Mouse (Mus musculus) heart, adult 9 months (tissue): ENCODE measurements at regions not wholly inside any gene's neighbourhood (a gene's known extent, or its start where the extent isn't known, plus 50 kb on each side); places are given as distances from the start of the nearest gene placed in this dataset.

Experiments
- DNase-seq, 2 experiments: peaks; one replicate each; pipeline ENCODE4 v3.0.0; 2022; ENCODE audit warnings: low spot score in 2 of 2

- no peak for DNase-seq
Observed at GRCm38 (mm10) chr19:23089081-23089480, 51.9 kb upstream of the Klf9 start.

DNA sequence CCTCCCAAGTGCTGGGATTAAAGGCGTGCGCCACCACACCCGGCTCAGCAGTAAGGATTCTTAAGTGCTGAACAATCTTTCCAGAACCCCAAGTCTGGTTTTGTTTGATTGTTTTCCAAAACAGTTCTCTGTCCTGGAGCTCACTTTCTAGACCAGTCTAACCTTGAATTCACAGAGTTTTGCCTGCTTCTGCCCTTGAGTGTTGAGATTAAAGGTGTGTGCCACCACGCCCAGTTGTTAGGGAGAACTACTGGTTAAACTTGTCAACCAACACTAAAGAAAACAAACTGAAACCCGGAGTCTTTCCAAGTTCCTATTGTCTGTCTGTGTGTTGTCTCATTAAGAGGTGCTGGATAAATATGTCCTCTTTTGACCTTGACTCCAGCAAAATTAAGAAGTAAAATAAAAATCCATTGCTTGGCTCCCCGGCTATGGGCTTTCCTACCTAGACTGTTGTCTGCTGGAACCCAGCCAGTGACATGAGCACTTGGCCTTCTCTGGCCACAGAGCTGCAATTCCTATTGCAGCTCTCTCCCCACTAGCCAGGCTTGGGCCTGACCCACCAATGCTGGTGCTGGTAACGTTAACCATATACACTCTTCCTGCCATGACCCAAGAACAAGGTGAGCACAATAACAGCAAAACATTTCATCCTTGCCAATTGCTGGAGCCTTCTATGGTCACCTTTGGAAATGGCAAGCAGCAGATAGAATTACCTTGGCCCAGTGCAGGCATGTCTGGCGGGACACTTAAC is 51.1 kb upstream of the Klf9 start:
- peak; percentile 19 to 20 for DNase-seq
